Mouse (Mus musculus): ENCODE measurements at regions not wholly inside any gene's neighbourhood (a gene's known extent, or its start where the extent isn't known, plus 50 kb on each side); places are given as distances from the start of the nearest gene placed in this dataset.
A peak's percentile ranks its signal among the peaks of the same experiment; 100 is the strongest.

GRCm38 (mm10) chr6:31192197-31192596 is 206.3 kb upstream of the Mkln1 start:
- DNase-seq (ENCODE audit: low read depth in 3 of 3, low spot score in 3 of 3) (no peak), ATAC-seq (ENCODE audit: insufficient read depth) (no peak)
- 69% methylated on average over 4 of the region's 4 CpGs for WGBS (ENCODE audit: insufficient replicate concordance)
- Histone ChIP-seq H3K36me3 (replicated peaks; ENCODE audit: control insufficient read depth, insufficient read depth, low read depth) (no peaks in the 10 kb centered on the region), H3K27me3 (ENCODE audit: control insufficient read depth, insufficient read depth, low read length) (no peaks in the 10 kb centered on the region), H3K27ac (no peak overlapping the region), H3K4me1 (replicated peaks; ENCODE audit: control insufficient read depth in 2 of 2, insufficient read depth in 2 of 2, low read length in 1 of 2) (0 out of 4 replicates have a peak, but pooled peaks cover 0 to 2% of the 10 kb centered on the region in 2 experiments), H3K4me2 (ENCODE audit: low read depth) (no peak overlapping the region), H3K4me3 (ENCODE audit: insufficient read depth in 1 of 2, low read depth in 2 of 2, low read length in 2 of 2) (no peak overlapping the region), H3K9me3 (ENCODE audit: control insufficient read depth, low read length) (no peaks in the 10 kb centered on the region), H3K9ac (replicated peaks) (no peak overlapping the region)
- TF ChIP-seq EP300 (IDR thresholded peaks at IDR 0.05; ENCODE audit: low read depth) (no peak), CTCF (IDR thresholded peaks at IDR 0.05; ENCODE audit: low read depth) (no peak)

DNA sequence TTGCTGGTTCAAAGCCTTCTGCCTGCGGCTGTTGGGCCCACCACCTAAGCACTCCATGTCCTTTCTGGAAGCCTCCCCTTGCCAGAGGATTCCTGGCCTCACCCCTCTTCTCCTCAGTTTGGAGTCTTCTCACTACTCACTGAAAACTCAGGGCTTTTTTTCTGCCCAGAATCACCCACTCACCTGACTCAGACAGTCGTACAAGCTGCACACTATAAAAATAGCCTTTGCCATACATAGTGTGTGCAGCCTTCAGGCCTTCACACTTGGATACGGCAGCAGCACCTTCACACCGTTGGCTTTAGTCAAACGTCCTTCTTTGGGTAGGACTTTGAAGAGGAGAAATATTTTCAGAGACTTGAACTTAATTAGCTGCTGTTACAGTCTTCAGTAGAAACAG is 205.3 kb upstream of the Mkln1 start:
- H3K4me2 ChIP-seq (ENCODE audit: low read depth) = no peak overlapping the region
- H3K9ac ChIP-seq (replicated peaks) = no peak overlapping the region
- ATAC-seq (ENCODE audit: insufficient read depth) (no peak), DNase-seq (ENCODE audit: low read depth in 3 of 3, low spot score in 3 of 3) (no peak)
- no peak overlapping the region for H3K4me3 ChIP-seq (ENCODE audit: insufficient read depth in 1 of 2, low read depth in 2 of 2, low read length in 2 of 2)
- no peaks in the 10 kb centered on the region for H3K27me3 ChIP-seq (ENCODE audit: control insufficient read depth, insufficient read depth, low read length)
- TF ChIP-seq CTCF (IDR thresholded peaks at IDR 0.05; ENCODE audit: low read depth) = no peak
- no peak for TF ChIP-seq EP300 (IDR thresholded peaks at IDR 0.05; ENCODE audit: low read depth)
- no peaks in the 10 kb centered on the region for H3K36me3 ChIP-seq (replicated peaks; ENCODE audit: control insufficient read depth, insufficient read depth, low read depth)
- no peaks in the 10 kb centered on the region for H3K9me3 ChIP-seq (ENCODE audit: control insufficient read depth, low read length)
- WGBS (ENCODE audit: insufficient replicate concordance) = 57% methylated on average over 5 of the region's 5 CpGs
- H3K27ac ChIP-seq = no peak overlapping the region
- 0 out of 4 replicates have a peak, but pooled peaks cover 0 to 2% of the 10 kb centered on the region in 2 experiments for H3K4me1 ChIP-seq (replicated peaks; ENCODE audit: control insufficient read depth in 2 of 2, insufficient read depth in 2 of 2, low read length in 1 of 2)

- Histone ChIP-seq H3K4me3 (ENCODE audit: insufficient read depth in 1 of 2, low read depth in 2 of 2, low read length in 2 of 2) (no peak overlapping the region), H3K27ac (no peak overlapping the region), H3K27me3 (ENCODE audit: control insufficient read depth, insufficient read depth, low read length) (no peaks in the 10 kb centered on the region), H3K9ac (replicated peaks) (no peak overlapping the region), H3K9me3 (ENCODE audit: control insufficient read depth, low read length) (no peaks in the 10 kb centered on the region), H3K4me1 (replicated peaks; ENCODE audit: control insufficient read depth in 2 of 2, insufficient read depth in 2 of 2, low read length in 1 of 2) (no peaks in the 10 kb centered on the region), H3K4me2 (ENCODE audit: low read depth) (no peak overlapping the region), H3K36me3 (replicated peaks; ENCODE audit: control insufficient read depth, insufficient read depth, low read depth) (no peaks in the 10 kb centered on the region)
- ATAC-seq (ENCODE audit: insufficient read depth) (no peak), DNase-seq (ENCODE audit: low read depth in 3 of 3, low spot score in 3 of 3) (no peak)
- TF ChIP-seq CTCF (IDR thresholded peaks at IDR 0.05; ENCODE audit: low read depth) = peak; percentile 50
- no peak for TF ChIP-seq EP300 (IDR thresholded peaks at IDR 0.05; ENCODE audit: low read depth)
- 39% methylated on average over 4 of the region's 4 CpGs for WGBS (ENCODE audit: insufficient replicate concordance)
These were observed 200.8 kb upstream of the Mkln1 start for GRCm38 (mm10) chr6:31197631-31198338.

- Histone ChIP-seq H3K4me2 (ENCODE audit: low read depth) (no peak overlapping the region), H3K27ac (no peak overlapping the region), H3K4me1 (replicated peaks; ENCODE audit: control insufficient read depth in 2 of 2, insufficient read depth in 2 of 2, low read length in 1 of 2) (no peaks in the 10 kb centered on the region), H3K4me3 (ENCODE audit: insufficient read depth in 1 of 2, low read depth in 2 of 2, low read length in 2 of 2) (no peak overlapping the region), H3K27me3 (ENCODE audit: control insufficient read depth, insufficient read depth, low read length) (no peaks in the 10 kb centered on the region), H3K9ac (replicated peaks) (no peak overlapping the region), H3K9me3 (ENCODE audit: control insufficient read depth, low read length) (no peaks in the 10 kb centered on the region), H3K36me3 (replicated peaks; ENCODE audit: control insufficient read depth, insufficient read depth, low read depth) (no peaks in the 10 kb centered on the region)
- ATAC-seq (ENCODE audit: insufficient read depth) = no peak
- WGBS (ENCODE audit: insufficient replicate concordance) = 66% methylated on average over 8 of the region's 8 CpGs
- TF ChIP-seq EP300 (IDR thresholded peaks at IDR 0.05; ENCODE audit: low read depth) = no peak
- TF ChIP-seq CTCF (IDR thresholded peaks at IDR 0.05; ENCODE audit: low read depth) = no peak
- no peak for DNase-seq (ENCODE audit: low read depth in 3 of 3, low spot score in 3 of 3)
These were observed 200.2 kb upstream of the Mkln1 start for GRCm38 (mm10) chr6:31198340-31198739.

DNA sequence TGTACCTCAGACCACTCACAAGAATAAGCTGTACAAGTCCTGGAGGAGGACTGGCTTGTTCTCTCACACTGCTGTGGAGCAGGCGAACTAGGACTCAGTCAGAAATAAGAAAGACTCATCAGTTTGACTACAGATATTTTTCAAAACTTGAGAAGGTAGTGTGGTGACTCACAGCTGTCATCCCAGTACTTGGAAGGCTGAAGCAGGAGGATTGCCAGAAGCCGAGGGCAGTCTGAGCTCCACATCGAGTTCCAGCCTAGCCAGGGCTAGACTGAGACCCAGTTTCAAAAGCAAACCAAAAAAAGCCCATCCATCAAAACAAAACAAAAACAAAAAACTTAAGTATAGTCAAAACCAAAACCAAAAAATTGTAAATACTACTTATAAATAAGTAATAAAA is 197.8 kb upstream of the Mkln1 start:
- 58% methylated on average over 3 of the region's 3 CpGs for WGBS (ENCODE audit: insufficient replicate concordance)
- TF ChIP-seq EP300 (IDR thresholded peaks at IDR 0.05; ENCODE audit: low read depth) = no peak
- no peak for TF ChIP-seq CTCF (IDR thresholded peaks at IDR 0.05; ENCODE audit: low read depth)
- Histone ChIP-seq H3K36me3 (replicated peaks; ENCODE audit: control insufficient read depth, insufficient read depth, low read depth) (no peaks in the 10 kb centered on the region), H3K4me3 (ENCODE audit: insufficient read depth in 1 of 2, low read depth in 2 of 2, low read length in 2 of 2) (no peak overlapping the region), H3K4me2 (ENCODE audit: low read depth) (no peak overlapping the region), H3K9me3 (ENCODE audit: control insufficient read depth, low read length) (no peaks in the 10 kb centered on the region), H3K27me3 (ENCODE audit: control insufficient read depth, insufficient read depth, low read length) (no peaks in the 10 kb centered on the region), H3K9ac (replicated peaks) (no peak overlapping the region), H3K4me1 (replicated peaks; ENCODE audit: control insufficient read depth in 2 of 2, insufficient read depth in 2 of 2, low read length in 1 of 2) (no peaks in the 10 kb centered on the region), H3K27ac (no peak overlapping the region)
- DNase-seq (ENCODE audit: low read depth in 3 of 3, low spot score in 3 of 3) = no peak
- no peak for ATAC-seq (ENCODE audit: insufficient read depth)

All from liver, embryonic 14.5 days (tissue).